Mouse (Mus musculus) stomach, postnatal 0 days (tissue): ENCODE measurements around the gene Plod1. TPM values are rescaled to one million over a fixed set of nuclear protein-coding genes. Genes with fewer than 3 reads are reported as not detected.

Experiments
- ATAC-seq: fragments of 200-750 bp; cut with Nextera tagmentation; 2 replicates; pipeline ENCODE4 v1.8.0; 2017; ENCODE audit not compliant: low FRiP score, low TSS enrichment
- DNase-seq: peaks from one replicate; pipeline ENCODE4 v3.0.0-alpha.2; 2016; ENCODE audit warnings: low spot score
- H3K27ac ChIP-seq: fragments of 300-500 bp; sonication (generic); replicated peaks from 2 replicates; pipeline ENCODE4 v1.5.1; 2014; ENCODE audit warnings: mild to moderate bottlenecking, control low read depth
- H3K27me3 ChIP-seq: fragments of 300-500 bp; sonication (generic); 2 replicates; pipeline ENCODE4 v1.6.1; 2014; ENCODE audit warnings: low read length; ENCODE audit not compliant: control insufficient read depth, insufficient read depth
- H3K36me3 ChIP-seq: fragments of 300-500 bp; sonication (generic); 2 replicates; pipeline ENCODE4 v1.6.1; 2014; ENCODE audit warnings: low read length, mixed read lengths; ENCODE audit not compliant: control insufficient read depth, insufficient read depth
- H3K4me1 ChIP-seq: fragments of 300-500 bp; sonication (generic); replicated peaks from 2 replicates; pipeline ENCODE4 v1.6.1; 2014; ENCODE audit warnings: antibody characterized with exemption; ENCODE audit not compliant: control insufficient read depth, insufficient read depth
- H3K4me2 ChIP-seq: fragments of 300-500 bp; sonication (generic); replicated peaks from 2 replicates; pipeline ENCODE4 v1.6.1; 2014; ENCODE audit warnings: low read depth, mild to moderate bottlenecking, control low read depth, moderate library complexity
- H3K4me3 ChIP-seq: fragments of 300-500 bp; sonication (generic); 2 replicates; pipeline ENCODE4 v1.5.1; 2014; ENCODE audit warnings: low read depth, low read length, control low read depth
- H3K9ac ChIP-seq: fragments of 300-500 bp; sonication (generic); 2 replicates; pipeline ENCODE4 v1.6.1; 2014; ENCODE audit warnings: mild to moderate bottlenecking, low read length, control low read depth, mixed read lengths
- H3K9me3 ChIP-seq: fragments of 300-500 bp; sonication (generic); 2 replicates; pipeline ENCODE4 v1.6.1; 2016; ENCODE audit warnings: low read length; ENCODE audit not compliant: control insufficient read depth
- CTCF ChIP-seq: IDR thresholded peaks from 2 replicates; pipeline ENCODE4 v1.5.1; 2016; ENCODE audit warnings: antibody characterized with exemption, low read depth, mild to moderate bottlenecking, moderate library complexity
- EP300 ChIP-seq: optimal IDR thresholded peaks from 2 replicates; pipeline ENCODE3; 2016; ENCODE audit warnings: antibody characterized with exemption
- WGBS: fragments of 180-500 bp; shearing (Covaris S2); extraction: QIAGEN DNeasy Blood & Tissue Kit; methylation state at CpG from one replicate; pipeline ENCODE4 v1.1.7; 2014; 5-methylcytosine and 5-hydroxymethylcytosine counted together
- polyA plus RNA-seq: library from polyadenylated mRNA; unstranded; fragments of >200 nt; fragmentation: Nextera tagmentation; extraction: Ambion mirVana; gene quantifications from 2 replicates; pipeline ENCODE4 v1.2.1, GENCODE M21; 2015

Gene Plod1
- polyA plus RNA-seq, 1 experiment from 2014 or later = 20.1 TPM

GRCm38 (mm10) chr4:147937021-147937420, 454 bp upstream of the Plod1 start:
- 42% methylated on average over 3 of the region's 3 CpGs for WGBS
- H3K27ac ChIP-seq = peak overlapping the region; percentile 76

DNA sequence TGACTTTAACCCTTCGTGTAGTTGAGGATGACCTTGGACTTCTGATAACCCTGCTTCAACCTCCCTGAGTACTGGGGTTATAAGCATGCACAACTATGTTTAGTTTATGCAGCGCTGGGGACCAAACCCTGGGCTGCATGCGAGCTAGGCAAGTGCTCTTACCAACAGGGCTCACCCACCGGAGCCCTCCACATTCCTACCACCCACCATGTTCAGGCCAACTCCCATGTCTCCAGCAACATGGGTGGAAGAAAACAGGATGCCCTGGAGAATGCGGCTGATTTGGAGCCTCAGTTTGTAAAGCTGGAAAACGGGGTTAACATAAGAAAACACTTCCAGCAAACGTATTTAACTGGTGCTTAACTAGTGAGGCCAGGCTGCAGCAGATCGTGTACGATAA, 663 bp downstream of the Plod1 start:
- WGBS = 19% methylated on average over 9 of the region's 9 CpGs
- no peak for ATAC-seq
- peaks cover 9% of the 10 kb centered on the region; the same call in 1 of the 2 replicates for H3K4me1 ChIP-seq

More at GRCm38 (mm10) chr4:147937021-147937420, 454 bp upstream of the Plod1 start:
- Histone ChIP-seq H3K36me3 (no peaks in the 10 kb centered on the region), H3K9me3 (no peaks in the 10 kb centered on the region), H3K27me3 (no peaks in the 10 kb centered on the region), H3K9ac (peak overlapping the region; percentile 75; the same call in 1 of the 2 replicates), H3K4me2 (peak overlapping the region; percentile 86), H3K4me1 (peaks cover 13% of the 10 kb centered on the region; the same call in 1 of the 2 replicates), H3K4me3 (peak overlapping the region; percentile 72)
- DNase-seq (no peak), ATAC-seq (no peak)
- no peak for TF ChIP-seq CTCF
- no peak for TF ChIP-seq EP300

GRCm38 (mm10) chr4:147934611-147935010, 2.0 kb downstream of the Plod1 start:
- no peak for ATAC-seq
- 73% methylated on average over 4 of the region's 4 CpGs for WGBS
- Histone ChIP-seq H3K27me3 (no peaks in the 10 kb centered on the region), H3K9ac (no peak overlapping the region), H3K9me3 (no peaks in the 10 kb centered on the region), H3K27ac (no peak overlapping the region), H3K36me3 (no peaks in the 10 kb centered on the region), H3K4me2 (no peak overlapping the region), H3K4me1 (0 out of 2 replicates have a peak, but pooled peaks cover 5% of the 10 kb centered on the region), H3K4me3 (no peak overlapping the region)
- TF ChIP-seq CTCF (no peak), EP300 (no peak)
- DNase-seq = no peak

More for the DNA sequence above, 663 bp downstream of the Plod1 start:
- H3K9me3 ChIP-seq = no peaks in the 10 kb centered on the region
- H3K4me3 ChIP-seq = peak overlapping the region; percentile 72
- no peaks in the 10 kb centered on the region for H3K27me3 ChIP-seq
- DNase-seq = no peak
- no peaks in the 10 kb centered on the region for H3K36me3 ChIP-seq
- TF ChIP-seq CTCF = no peak
- TF ChIP-seq EP300 = no peak
- H3K9ac ChIP-seq = peak overlapping the region; percentile 75
- H3K4me2 ChIP-seq = peak overlapping the region; percentile 86
- no peak overlapping the region for H3K27ac ChIP-seq

DNA sequence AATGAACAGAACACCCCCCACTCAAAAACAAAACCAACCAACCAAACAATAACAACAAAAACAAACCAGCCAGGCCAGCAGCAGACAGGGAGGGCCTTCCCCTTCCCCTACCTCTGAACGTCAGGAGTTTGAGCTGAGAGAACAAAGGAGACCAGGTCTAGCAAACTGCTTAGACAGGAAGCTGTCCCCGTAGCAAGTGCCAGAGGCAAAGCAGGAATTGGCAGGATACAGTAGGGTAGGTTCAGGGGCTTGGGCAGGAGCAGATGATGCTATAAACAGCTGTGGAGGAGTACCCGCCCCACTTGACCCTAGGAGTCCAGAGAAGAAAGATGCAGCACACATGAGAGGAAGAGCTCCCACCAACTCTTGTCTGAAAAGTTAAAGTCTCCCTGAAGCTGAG, 2.4 kb downstream of the Plod1 start:
- ATAC-seq = no peak
- Histone ChIP-seq H3K9me3 (no peaks in the 10 kb centered on the region), H3K27me3 (no peaks in the 10 kb centered on the region), H3K36me3 (no peaks in the 10 kb centered on the region), H3K9ac (no peak overlapping the region), H3K27ac (no peak overlapping the region), H3K4me1 (0 out of 2 replicates have a peak, but pooled peaks cover 5% of the 10 kb centered on the region), H3K4me2 (no peak overlapping the region), H3K4me3 (no peak overlapping the region)
- 54% methylated on average over 3 of the region's 3 CpGs for WGBS
- DNase-seq = no peak
- TF ChIP-seq EP300 (no peak), CTCF (no peak)

DNA sequence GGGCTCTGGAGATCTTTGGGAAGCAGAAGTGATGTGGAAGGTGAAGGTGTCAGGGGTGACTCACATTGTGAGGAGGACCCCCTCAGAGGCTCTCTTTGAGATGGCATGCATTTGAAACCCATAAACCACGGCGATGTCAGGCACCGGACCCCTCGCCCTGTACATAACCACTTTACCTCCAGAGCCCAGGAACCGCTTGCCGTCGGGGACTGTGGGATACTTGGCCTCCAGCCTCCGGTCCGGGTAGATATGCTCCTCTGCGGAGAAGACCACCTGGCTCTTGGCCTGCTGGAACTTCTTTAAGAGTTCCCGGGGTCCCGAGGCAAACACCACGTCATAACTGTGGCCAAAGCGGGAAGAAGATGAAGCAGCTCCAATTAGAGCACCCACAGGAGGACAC, 5.6 kb downstream of the Plod1 start:
- no peak for TF ChIP-seq CTCF
- TF ChIP-seq EP300 = no peak

GRCm38 (mm10) chr4:147928540-147928939, 8.0 kb downstream of the Plod1 start:
- H3K4me2 ChIP-seq = no peak overlapping the region
- WGBS = 80% methylated on average over 7 of the region's 7 CpGs
- DNase-seq = no peak
- no peak for ATAC-seq
- no peaks in the 10 kb centered on the region for H3K36me3 ChIP-seq
- no peaks in the 10 kb centered on the region for H3K27me3 ChIP-seq
- TF ChIP-seq CTCF (no peak), EP300 (no peak)
- H3K4me1 ChIP-seq = no peaks in the 10 kb centered on the region
- no peak overlapping the region for H3K4me3 ChIP-seq
- H3K9me3 ChIP-seq = no peaks in the 10 kb centered on the region
- H3K9ac ChIP-seq = no peak overlapping the region
- H3K27ac ChIP-seq = no peak overlapping the region

More for the DNA sequence above, 5.6 kb downstream of the Plod1 start:
- no peaks in the 10 kb centered on the region for H3K27me3 ChIP-seq
- DNase-seq (no peak), ATAC-seq (no peak)
- H3K36me3 ChIP-seq = no peaks in the 10 kb centered on the region
- H3K9me3 ChIP-seq = no peaks in the 10 kb centered on the region
- 0 out of 2 replicates have a peak, but pooled peaks cover 2% of the 10 kb centered on the region for H3K4me1 ChIP-seq
- no peak overlapping the region for H3K4me2 ChIP-seq
- no peak overlapping the region for H3K9ac ChIP-seq
- 91% methylated on average over 14 of the region's 14 CpGs for WGBS
- H3K4me3 ChIP-seq = no peak overlapping the region
- H3K27ac ChIP-seq = no peak overlapping the region
